Mouse (Mus musculus) liver (tissue): ENCODE data around the gene Cd83.

Source experiments
- DNase-seq: peaks from one replicate; pipeline ENCODE4 v3.0.0-alpha.2; 2020; ENCODE audit warnings: mixed read lengths

Gene Cd83

DNA sequence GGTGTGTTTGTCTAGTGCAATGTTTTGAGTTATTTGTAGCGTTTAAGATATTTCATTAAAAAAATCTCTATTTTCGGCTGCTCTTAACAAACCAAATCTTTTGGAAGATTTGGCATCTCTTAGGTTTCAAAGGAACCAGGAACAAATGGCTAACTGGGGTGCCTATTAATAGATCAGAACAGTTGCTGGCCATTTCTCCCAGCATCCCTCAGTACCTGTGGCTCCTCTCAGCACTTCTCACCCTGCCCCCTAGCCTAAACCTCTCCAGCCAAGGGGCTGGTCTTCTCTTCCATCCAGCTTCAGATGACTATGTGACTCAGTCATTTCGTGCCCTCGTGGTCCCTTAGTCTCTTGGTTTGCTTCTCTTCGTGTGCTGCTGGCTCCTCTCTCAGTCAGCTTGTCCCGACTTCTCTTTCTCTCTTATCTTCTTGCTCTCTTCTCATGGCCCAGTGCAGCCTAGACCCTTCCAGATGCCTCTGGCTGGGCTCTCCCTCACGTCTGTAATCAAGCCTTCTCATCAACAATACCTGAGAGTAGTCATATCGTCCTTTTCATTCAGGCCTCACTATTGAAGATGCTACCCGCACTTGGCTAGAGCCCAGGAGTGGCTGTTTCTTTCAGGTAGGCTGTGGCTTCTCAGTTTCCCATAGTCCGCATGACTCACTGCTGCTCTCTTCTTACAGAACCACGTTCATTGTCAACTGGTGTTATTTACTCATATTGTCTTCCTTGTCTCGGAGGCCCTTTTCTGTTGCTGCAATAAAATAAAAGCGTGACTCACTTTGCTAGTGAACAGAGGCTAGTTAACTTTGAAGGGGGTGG lies 9.8 kb upstream of the Cd83 start:
- DNase-seq = no peak

DNA sequence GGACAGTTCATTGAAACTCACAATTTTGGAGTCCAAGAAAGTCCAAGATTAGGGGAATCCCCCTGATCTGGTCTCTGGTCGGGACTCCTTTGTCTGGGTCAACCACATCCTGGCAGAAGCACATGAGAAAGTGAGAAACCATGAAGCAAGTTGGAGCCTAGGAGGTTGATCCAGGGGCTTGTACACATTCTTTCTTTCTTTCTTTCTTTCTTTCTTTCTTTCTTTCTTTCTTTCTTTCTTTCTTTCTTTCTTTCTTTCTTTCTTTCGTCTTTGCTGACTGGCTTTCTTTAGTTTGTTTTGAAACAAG lies 9.2 kb upstream of the Cd83 start:
- no peak for DNase-seq

DNA sequence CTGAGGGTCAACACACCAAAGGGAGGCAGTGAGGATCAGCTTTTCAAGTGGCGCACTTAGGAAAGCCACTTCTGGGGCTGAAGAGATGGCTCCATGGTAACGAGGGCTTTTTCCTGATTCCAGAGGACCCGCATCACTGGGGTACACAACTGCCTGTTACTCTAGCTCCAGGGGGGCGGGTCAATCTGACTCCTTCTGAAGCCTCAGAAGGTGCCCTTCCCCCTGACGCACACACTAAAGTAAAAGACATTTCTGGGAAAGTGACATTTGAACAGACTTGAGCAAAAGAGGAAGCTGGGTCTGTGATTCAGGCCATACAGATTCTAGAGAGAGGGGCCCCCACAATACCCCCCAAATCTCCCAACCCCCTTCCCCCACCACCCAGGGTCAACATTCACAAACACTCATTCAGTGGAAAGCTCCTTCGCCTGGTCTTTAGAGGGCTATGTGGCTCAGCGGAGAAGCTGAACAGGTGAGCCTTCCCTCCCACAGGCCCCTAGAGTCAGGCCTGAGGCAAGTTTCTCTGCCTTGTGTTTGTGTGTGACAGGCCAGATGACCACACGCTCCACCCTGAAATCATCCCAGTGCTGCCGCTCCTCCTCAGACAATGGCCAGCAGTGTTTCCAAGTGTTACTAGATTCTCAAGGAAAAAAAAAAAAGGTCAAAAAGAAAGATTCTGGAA lies 7.1 kb upstream of the Cd83 start:
- DNase-seq = no peak

DNA sequence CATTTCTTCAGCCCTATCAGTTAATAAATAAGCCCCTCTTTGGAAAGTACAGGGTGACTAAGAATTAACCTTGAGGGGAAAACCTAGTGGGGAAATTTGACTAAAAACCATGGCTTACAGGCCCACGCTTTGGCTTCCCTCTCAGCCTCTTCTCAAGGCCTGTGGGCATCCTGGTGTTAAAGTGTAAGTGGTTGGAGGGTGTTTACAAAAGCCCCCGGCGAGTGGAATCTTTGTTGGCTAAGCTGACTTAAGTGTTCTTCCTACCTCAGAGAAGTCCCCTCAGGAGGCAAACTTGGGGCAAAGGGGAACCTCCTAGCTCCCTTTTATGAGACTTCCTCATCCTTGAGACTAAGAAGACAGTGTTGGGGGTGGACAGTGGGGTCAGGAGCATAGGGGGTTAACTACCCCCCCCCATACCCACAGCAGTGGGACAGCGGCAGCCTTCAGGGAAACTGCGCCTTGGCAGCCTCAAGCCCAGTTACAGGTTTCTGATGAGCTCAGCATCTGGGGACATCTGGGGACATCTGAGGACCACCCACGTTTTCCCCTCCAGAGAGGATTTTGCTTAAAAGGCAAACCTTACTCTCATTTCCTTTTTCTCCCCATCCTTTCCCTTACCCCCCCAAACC lies 6.4 kb upstream of the Cd83 start:
- DNase-seq = no peak

DNA sequence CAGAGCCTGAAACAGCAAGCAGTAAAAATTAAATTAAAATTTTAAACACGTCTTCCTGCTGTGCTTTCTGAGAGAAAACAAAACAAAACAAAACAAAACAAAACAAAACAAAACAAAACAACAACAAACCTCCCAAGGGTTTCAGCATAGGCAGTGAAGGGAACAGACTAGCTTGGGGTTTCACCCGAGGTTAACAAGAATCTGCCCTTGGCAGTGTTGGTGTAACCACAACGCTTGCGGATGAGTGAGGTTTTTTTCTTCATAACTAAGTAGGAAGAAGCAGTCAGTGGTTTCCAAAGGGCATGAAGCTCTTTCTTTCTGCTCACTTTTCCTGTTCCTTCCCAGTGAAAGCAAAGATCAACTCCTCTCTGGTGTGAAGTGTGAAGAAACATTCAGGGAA lies 5.6 kb upstream of the Cd83 start:
- DNase-seq = no peak

DNA sequence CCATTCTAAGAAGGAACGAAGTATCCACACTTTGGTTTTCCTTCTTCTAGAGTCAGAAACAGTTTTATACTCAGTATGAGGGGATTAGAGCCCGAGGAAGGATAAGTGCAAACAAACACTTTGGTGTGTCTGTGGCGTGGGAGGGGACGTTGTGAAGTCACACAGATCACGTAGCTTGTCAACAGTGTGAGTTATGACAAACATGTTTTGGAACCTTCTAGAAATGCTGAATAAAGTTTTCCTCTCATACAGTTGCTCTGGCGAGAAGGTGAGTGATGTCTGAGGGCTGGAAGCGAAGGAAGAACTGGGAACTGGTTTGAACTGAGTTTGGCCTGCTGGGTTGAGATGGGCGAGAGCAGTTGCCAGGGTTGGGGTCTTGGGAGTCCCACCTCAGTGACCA lies 4.5 kb upstream of the Cd83 start:
- no peak for DNase-seq

DNA sequence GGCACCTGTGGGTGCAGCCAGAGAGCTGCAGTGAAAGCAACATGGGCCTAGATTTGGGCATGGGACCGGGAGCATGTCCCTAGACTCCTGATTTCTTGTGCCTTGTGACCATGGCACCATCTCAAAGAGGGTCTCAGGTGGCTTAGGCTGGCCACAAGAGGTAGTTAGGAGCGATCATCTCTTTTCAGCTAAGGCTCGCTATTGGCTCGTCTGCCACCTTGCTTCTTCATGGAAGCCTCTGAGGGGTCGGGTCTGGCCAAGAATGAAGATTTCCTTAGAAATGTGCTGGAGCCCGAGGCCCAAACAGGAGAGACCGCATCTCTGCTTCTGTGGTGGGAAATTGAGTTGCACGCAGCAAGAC lies 1.1 kb downstream of the Cd83 start:
- no peak for DNase-seq

DNA sequence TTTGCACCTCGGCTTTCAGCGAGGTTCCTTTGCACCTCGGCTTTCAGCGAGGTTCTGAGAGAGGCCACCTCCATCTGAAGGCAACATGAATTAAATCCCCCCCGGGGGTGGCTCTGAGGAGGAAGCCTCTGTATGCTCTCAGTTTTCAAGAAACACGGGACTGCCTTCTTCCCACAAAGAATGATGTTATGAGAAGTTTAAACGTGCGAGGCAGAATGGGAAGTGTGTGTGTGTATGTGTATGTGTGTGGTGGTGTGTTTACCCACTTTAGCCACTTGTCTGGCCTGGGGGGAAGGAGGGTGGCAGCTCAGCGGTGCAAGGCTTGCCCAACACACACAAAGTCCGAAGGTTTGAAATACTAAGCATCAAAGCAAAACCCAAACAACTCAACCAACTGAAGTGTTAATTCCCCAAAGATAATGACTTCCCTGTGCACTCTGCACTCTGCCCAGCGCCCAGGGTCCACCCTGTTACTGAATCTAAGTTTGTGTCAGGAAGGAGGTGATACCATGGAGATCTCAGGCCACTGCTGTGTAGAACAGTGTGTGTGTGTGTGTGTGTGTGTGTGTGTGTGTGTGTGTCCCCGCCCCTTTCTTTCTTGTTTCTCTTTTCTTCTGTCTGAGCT lies 1.7 kb downstream of the Cd83 start:
- DNase-seq = no peak

DNA sequence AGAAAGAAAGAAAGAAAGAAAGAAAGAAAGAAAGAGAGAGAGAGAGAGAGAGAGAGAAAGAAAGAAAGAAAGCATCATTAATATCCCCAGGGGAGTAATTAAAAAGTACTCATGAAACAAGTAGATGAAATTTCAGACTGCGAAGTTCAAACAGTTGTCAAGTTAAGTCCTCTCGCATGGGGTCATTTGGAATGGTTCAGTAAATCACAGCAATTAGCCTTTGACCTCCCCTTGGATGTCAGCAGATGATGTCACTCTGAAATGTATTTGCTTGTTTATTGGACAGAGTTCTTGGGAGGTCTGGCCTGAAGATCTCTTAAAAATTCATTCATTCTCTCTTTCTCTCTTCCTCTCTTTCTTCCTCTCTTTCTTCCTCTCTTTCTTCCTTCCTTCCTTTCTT lies 2.7 kb downstream of the Cd83 start:
- DNase-seq = no peak

DNA sequence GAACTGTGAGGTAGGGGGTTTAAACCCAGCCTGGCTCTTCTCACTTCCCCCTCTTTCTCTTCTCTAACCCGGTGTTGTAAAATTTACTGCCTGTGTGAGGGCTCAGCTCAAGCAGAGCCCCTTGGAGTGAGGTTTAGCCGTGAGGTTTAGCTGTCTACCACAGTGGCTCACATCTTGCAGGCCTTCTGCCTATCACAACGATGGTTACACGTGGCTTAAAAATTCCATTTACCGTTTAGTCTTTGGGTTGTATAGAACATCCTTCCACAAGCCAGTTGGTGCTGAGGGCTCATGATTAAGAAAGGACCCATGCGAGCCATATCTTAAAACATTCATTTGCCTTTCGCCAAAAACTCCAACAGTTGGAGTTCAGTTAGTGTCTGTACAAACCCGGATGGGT lies 3.5 kb downstream of the Cd83 start:
- no peak for DNase-seq

DNA sequence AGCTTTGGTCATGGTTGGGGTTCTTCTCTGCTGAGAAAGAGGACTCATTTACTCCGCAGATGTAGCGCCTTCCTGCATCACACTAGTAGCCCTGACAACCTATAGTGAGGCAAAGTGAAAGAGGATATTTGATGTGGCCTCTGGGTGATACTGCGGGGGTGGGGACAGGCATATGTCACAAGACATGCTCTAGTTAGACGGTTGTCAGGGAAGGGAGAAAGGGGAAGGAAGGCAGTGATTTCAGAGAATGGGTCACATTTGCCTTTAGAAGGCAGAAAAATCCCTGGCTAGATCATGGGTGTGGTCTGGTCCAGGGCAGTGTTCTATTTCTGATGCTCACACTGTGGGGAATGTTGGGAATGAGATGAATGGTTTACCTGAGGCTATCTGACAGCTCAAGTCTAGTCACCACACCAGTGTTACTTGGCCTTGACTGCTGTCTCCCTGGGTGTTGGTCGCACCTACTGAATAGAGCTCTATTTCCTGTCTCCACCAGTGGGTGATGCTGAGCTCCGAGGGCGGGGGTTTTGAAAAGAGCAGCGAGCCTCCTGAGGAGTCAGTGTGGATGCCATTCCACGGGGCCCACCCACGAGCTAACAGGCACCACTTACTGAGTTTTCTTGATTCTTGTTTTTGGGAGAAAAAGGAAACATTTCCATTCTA lies 4.5 kb downstream of the Cd83 start:
- no peak for DNase-seq

DNA sequence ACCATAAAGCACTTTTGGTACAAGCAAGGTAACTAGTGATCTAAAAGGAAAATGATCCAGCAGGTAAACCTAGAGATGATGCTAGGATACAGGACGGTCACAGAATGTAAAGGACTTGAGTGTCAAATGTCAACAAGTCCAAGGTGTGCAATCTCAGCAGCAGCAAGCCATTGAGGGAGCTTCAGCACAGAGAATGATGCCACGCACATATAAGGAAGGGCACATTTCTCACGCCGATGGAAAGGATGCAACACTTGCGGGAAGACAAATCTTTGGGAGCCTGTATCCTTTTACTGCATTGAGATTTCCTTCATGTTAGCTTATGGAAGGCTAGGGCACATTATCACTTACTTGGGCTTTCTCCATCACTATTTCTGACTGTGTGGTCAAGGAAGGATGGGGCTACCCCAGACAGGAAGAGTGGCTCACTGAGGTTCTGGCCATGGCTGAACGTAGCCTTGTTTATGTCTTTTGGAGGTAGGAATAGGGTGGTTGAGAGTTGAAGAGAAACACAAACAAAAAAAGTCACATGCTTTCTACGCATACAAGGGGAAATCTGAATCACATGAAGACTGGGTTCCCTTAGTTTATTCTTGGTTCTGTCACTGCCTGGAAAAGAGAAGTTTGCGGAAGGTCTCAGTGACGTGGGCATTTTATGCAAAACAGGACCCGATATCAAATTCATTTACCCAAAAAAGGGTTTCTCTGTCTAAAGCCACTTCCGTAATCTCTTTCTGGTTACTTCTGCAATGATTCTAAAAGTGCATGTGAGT lies 5.8 kb downstream of the Cd83 start:
- no peak for DNase-seq

DNA sequence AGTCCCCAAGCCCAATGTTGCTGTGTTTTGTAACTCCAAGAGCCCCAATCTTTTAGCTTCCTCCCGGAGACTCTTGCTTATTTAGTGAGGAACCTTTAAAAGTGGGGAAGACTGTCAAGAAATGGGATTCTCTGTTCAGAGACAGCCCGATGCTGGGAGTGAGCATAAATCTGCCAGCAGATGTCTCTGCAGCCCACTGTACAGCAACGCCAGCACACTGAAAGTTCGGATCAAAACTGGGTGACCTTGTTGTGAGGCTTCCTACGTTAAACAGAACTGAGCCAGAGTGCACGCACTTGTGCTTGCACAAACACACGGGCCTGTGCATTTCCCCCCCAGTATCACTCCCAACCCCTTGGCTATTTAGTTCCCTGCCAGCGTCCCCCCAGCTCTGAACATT lies 10.8 kb downstream of the Cd83 start:
- DNase-seq = no peak

DNA sequence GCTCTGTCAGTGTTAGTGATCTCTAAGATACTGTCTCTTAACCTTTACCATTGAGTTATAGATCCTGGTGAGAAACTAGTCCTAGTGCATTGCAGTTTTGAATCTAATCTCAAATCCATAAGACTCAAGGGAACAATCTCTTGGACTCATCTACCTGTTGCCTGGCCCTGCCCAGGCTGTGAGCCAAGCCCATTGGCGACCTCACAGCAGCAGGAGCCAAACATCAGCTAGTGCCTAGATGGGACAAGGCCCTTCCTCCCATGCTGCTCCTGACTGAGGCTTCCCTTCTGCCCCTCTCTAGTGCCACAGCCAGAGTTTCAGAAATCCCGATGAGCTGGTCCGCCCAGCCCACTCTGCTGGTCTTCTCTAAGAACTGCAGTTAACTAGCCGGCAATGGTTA lies 14.1 kb downstream of the Cd83 start:
- DNase-seq = no peak

DNA sequence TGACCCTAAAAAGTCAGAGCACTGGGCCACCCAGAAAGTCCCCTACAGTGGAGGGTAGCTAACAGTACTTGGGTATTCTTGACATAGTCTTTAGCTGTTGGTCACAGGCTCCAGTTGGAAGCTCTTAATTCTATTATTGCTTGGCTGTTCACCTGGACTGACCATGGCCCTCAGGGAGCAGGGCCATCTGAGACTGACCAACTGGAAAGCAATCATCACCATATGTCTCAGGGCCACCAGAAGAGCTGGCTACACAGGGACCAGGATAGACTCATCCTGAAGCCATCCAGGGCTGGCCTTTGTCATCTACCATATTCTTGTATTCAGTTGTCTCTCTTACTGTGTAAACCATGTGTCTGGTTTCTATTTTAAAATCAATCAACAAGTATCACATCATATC lies 15.6 kb downstream of the Cd83 start:
- no peak for DNase-seq

DNA sequence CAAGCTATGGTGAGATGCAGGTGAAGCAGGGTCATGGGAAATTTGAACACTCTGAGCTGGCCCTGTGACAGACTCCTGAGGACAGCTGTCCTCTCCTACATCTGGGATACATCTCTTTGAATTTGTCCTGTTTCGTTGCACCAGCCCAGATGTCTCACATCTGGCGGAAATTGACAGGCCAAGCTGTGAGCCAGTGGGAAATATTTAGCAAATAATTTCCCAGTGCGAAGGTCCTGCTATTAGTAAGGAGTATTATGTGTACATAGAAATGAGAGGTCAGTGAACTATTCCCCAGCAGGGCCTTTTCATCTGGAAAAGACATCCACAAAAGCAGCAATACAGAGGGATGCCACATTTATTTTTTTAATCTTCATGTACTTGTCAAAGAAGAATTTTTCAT lies 17.4 kb downstream of the Cd83 start:
- DNase-seq = no peak

DNA sequence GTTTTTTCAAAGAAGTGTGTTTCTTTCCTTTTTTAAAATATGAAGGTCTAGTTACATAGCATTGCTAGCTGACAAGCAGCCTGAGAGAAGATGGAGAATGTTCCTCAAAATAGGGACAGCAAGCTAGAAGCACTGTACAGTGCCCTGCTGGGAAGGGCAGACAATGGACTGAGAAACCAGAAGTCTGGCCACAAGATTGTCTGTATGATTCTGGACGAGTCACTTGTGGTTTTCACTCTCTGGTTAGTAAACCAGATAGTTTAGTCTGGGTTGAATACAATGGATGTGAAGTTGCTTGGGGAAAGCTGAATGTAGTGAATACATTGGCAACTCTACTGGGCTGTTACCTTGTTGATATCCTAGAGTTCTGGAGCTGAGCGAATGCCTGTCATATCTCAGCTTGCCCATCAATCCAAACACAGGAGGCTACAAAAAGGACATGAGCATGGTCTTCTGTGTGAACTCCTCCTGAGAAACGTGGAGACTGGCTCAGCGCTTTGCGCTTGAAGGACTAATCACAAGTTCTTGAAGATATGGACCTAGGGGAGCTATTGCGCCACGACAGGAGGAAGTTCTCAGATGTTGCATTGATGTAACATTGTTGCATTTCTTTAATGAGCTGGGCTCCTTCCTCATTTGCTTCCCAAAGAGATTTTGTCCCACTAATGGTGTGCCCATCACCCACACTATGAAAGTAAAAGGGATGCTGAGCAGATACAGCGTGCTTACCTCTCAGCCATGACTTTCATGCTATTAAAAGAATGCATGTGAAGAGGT lies 18.0 kb downstream of the Cd83 start:
- DNase-seq = no peak

DNA sequence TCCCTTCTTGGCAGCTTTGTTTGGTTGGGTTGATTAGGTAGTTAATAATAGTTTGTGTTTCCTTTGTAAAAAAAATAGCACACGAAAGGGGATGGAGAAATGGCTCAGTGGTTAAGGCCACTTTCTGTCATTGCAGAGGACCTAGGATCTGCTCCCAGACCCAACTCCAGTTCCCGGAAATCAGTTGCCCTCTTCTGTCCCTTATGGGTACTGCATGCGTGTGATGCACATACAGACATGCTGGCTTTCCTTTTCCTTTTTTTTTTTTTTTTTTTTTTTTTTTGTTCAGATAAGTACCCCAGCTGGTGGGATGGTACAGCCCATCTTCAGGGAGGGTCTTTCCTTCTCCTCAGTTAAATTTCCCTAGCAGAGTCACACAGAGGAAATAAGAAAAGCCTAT lies 20.1 kb downstream of the Cd83 start:
- DNase-seq = no peak

DNA sequence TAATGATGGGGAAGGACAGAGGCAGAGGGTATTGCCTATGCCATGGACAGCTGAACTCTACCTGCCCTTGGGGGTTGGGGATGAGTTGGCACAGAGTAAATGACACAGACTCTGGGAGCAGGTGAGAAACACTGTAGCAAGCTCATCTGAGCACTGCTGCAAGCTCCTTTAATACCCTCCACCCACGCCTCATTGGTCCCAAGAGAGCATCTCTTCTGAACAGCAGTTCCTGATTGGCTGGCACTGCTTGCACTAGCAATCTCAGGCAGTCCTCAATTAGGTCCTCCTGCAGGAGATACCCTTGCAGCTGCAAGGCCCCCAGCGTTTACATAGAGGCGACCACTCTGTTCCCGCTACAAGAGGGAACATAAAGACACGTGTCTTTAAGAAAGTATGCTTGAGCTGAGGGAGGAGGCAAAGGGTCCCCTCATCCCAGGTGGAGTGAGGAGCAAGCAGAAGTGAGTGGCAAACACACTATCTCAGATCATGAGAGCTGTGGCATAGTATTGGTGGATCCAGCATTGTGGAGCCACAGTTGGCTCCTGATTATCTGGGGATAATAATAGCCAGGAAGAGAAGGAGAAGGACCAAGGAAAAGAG lies 20.7 kb downstream of the Cd83 start:
- no peak for DNase-seq

DNA sequence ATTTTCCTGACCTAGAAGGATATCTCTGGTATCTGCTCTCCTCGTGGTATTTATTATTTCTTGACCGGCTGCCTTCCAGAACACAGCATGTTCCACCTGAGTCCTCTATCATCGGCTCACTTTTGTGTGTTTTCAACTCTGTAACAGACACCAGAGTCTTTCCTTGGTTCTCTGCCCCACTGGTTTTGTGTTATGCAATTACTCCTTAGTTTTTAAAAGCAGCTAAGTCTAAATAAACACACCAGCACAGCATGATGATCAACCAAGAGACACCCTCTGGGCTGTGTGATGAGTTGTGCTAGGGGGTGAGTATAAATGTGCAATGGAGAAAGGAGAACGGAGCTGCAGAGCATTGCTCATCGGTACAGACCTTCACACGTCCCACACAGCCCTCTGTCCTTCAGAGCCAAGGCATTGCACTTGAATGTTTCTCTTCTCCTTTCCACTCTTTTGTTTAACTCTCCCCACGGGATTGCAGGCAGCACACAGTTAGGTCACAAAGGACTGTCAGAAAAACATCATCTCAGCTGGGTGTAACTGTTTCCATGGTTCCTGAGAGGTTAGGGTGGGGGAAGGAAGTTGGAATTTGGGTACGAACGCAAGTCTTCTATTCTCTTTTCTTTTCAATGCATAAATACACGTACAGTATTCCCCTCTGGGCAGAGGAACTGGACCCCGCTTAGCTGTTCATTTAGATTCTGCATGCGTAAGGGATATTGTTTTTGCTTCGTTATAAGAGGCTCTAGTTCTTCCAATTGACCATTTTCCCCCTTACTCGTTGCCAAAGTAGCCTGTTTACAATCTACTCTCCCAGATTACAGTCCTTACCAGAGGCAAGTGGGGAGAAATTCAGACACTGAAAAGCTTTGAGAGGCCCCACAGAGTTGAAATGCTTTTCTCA lies 22.0 kb downstream of the Cd83 start:
- no peak for DNase-seq
